Mouse (Mus musculus) gastrocnemius, adult 8-10 months (tissue): ENCODE measurements around the gene Cytl1. TPM values are rescaled to one million over a fixed set of nuclear protein-coding genes. Genes with fewer than 3 reads are reported as not detected.

Experiments used
- DNase-seq, 2 experiments: peaks; one replicate each; pipeline ENCODE4 v3.0.0; 2022; ENCODE audit warnings: low spot score in 2 of 2
- total RNA-seq, 4 experiments: library from RNA; stranded (reverse); gene quantifications; 2 replicates each; pipeline ENCODE4 v1.2.4; 2022

Gene Cytl1
- total RNA-seq, 4 experiments from 2014 or later = 3.4 to 6.1 (median 4.2) TPM

- DNase-seq = no peak
These were observed 33.7 kb downstream of the Cytl1 start for GRCm38 (mm10) chr5:37769031-37769430.

- DNase-seq = no peak
These were observed 35.6 kb downstream of the Cytl1 start for GRCm38 (mm10) chr5:37770870-37771269.

DNA sequence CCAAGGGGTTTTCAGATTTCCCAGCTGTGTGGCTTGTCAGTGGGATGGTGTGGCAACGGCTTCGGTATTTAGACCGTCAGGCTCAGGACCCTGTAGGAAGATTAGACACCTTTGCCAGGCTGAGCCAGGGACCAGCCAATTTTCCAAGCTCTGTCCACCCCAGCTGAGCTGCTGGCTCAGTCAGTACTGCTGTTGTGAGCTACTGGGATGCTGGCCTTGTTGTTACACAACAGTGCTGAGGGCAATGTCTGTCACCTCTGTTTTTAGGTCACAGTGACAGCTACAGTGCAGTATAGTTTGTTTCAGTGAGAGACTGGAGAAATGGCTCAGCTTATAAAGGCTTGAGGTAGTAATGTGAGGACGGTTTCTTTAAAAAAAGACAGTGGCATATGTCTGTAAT lies 38.7 kb downstream of the Cytl1 start:
- DNase-seq = no peak

GRCm38 (mm10) chr5:37775681-37776080 lies 40.4 kb downstream of the Cytl1 start:
- DNase-seq = no peak

DNA sequence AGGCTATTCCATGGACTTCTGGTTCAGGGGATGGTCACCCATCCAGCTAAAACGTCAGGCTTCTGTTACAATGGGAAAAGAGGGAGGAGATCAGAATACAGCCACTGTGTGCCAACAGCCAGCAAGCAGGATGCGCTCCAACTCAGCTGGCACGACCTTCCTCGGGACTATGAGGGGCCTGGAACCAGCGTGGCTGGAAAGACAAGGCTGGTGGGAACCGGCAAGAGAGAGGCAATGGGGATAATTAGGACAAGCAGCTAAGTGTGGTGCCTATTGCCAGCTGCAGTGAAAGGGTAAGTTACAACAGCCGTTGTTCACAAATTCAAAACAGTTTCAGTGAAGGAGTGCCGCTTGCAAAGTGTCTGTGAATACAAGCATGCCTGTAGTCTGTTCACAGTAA lies 48.0 kb downstream of the Cytl1 start:
- DNase-seq = no peak

DNA sequence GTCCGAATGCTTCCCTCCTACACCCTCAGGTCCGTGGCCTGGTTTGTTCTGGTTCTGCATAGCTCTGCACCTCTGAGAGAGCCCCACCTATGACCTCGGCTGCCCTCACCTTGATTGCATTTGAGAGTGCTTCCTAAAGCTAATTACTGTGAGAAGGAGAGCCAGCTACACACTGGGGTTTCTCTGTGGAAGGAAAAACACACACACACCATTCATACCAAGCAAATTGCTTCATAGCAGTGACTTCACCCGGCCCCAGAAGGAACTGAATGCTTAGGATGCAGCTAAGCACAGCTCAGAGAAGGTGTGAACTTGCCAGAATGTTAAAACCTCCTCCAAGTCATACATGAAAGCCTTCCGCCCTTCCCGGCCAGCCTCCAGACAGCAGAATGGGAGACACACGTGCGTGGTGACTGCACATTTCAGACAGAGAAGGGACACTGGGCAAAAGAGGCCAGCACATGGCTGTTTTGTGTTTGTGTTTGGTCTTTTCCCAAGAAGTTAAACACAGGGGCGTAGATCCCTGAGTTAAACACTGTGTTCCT lies 49.6 kb downstream of the Cytl1 start:
- peak in 1 of 2 experiments; percentile 25 for DNase-seq

Other genes with a start within 250 kb of the Cytl1 start
- under 1 TPM in 3 of 4 experiments, not detected in 1; 0.10 to 0.20 (median 0.16) TPM for gene Stk32b, start 18.3 kb upstream of the Cytl1 start, total RNA-seq
- gene Msx1, start 89.1 kb downstream of the Cytl1 start, total RNA-seq = 1 to 10 TPM; 1.2 to 1.7 (median 1.4) TPM